ENCODE assay signal across 8 mouse cellular contexts in the genomic region with DNA sequence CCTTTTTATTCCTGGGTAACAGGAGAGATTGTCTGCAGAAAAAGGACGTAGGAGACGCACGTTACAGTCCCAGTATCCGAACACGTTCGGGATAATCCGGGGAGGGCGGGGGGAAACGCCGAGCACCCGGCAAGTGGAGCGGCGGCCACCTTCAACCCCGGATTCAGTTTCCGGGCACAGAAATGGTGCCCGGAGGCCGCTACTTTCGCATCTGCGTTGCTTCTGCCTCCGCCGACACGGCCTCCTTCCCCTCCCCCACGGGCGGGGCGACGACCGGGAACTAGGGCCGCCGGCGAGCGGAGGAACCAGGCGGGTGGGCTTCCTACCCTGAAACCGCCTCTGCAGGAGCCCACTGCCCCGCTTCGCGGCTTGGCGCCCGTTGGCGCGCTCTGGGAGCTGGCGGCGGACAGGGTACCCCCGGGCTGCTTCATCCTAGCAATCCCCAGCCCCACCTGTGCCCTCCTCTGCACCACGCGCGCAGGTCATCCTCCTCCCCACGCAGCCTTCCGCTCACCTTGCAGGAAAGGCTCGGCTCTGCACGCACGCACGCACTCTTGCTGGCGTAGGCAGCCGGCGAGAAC. TPM values are rescaled to one million over a fixed set of nuclear protein-coding genes. Genes with fewer than 3 reads are reported as not detected.
DNase-seq lines count a peak whose midpoint lies in the region; ATAC-seq lines count a peak whose summit lies in the region.

No protein-coding gene starts in this region.

- H3K4me3 ChIP-seq in erythroblast, embryonic 14.5 days (replicated peaks), result peak overlapping the region; percentile 87
- H3K4me3 ChIP-seq in heart, embryonic 16.5 days (ENCODE audit: low read length), result peak overlapping the region; percentile 97
- peak overlapping the region; percentile 100 for H3K4me3 ChIP-seq in lung, embryonic 16.5 days (ENCODE audit: low read length)

- under 1% methylated on average over 53 of the region's 55 CpGs for WGBS in heart, embryonic 16.5 days
- WGBS in lung, embryonic 16.5 days, result 0% methylated on average over 42 of the region's 55 CpGs

- no peaks in the 10 kb centered on the region for H3K27me3 ChIP-seq in erythroblast, embryonic 14.5 days (ENCODE audit: control insufficient read depth)
- H3K27me3 ChIP-seq in heart, embryonic 16.5 days (ENCODE audit: control insufficient read depth, insufficient read depth, low read length), result no peaks in the 10 kb centered on the region
- H3K27me3 ChIP-seq in lung, embryonic 16.5 days (ENCODE audit: control insufficient read depth, insufficient read depth, low read depth, low read length), result no peaks in the 10 kb centered on the region

- peaks cover 59% of the 10 kb centered on the region for H3K4me1 ChIP-seq in erythroblast, embryonic 14.5 days (ENCODE audit: control insufficient read depth)
- H3K4me1 ChIP-seq in heart, embryonic 16.5 days (ENCODE audit: control insufficient read depth, insufficient read depth, low read length), result peaks cover 29% of the 10 kb centered on the region
- H3K4me1 ChIP-seq in lung, embryonic 16.5 days (replicated peaks; ENCODE audit: control insufficient read depth, insufficient read depth, low read length), result peaks cover 17% of the 10 kb centered on the region

- peak; percentile 58 for DNase-seq in adrenal gland, adult 8-10 months
- DNase-seq in kidney, postnatal 36 days, result peak; percentile 59 to 86
- DNase-seq in retina, embryonic 14.5 days (ENCODE audit: low spot score), result peak; percentile 60
- peak; percentile 34 to 66 for DNase-seq in urinary bladder, adult 18-20 months (ENCODE audit: low spot score in 2 of 2)

- H3K36me3 ChIP-seq in erythroblast, embryonic 14.5 days (ENCODE audit: control insufficient read depth), result no peaks in the 10 kb centered on the region; the same call in 1 of the 2 replicates
- H3K36me3 ChIP-seq in heart, embryonic 16.5 days (ENCODE audit: control insufficient read depth, insufficient read depth), result no peaks in the 10 kb centered on the region
- no peaks in the 10 kb centered on the region for H3K36me3 ChIP-seq in lung, embryonic 16.5 days (ENCODE audit: control insufficient read depth, insufficient read depth, low read length)

- peak; percentile 37 for ATAC-seq in CD4-positive, CD25-positive, alpha-beta regulatory T cell, adult 4 months
- ATAC-seq in heart, embryonic 16.5 days (replicated peaks; ENCODE audit: extremely low read depth, insufficient read depth, low FRiP score), result no peak; the same call in 1 of the 2 replicates
- peak; percentile 69 for ATAC-seq in lung, embryonic 16.5 days (ENCODE audit: low read depth)

- peak overlapping the region; percentile 98 for H3K27ac ChIP-seq in heart, embryonic 16.5 days (ENCODE audit: low read length)
- H3K27ac ChIP-seq in lung, embryonic 16.5 days (ENCODE audit: low read length), result peak overlapping the region; percentile 99

- no peaks in the 10 kb centered on the region for H3K9me3 ChIP-seq in erythroblast, embryonic 14.5 days (ENCODE audit: control insufficient read depth, low read length)
- no peaks in the 10 kb centered on the region for H3K9me3 ChIP-seq in heart, embryonic 16.5 days (replicated peaks; ENCODE audit: control insufficient read depth, low read length)
- no peaks in the 10 kb centered on the region; the same call in 1 of the 2 replicates for H3K9me3 ChIP-seq in lung, embryonic 16.5 days (ENCODE audit: control insufficient read depth, low read length)

- peak overlapping the region; percentile 99 for H3K9ac ChIP-seq in heart, embryonic 16.5 days (ENCODE audit: low read length)
- peak overlapping the region; percentile 96 for H3K9ac ChIP-seq in lung, embryonic 16.5 days (ENCODE audit: low read length)

- peak overlapping the region; percentile 81 for H3K4me2 ChIP-seq in heart, embryonic 16.5 days (ENCODE audit: low read depth, low read length)
- H3K4me2 ChIP-seq in lung, embryonic 16.5 days (ENCODE audit: low read depth, low read length), result peak overlapping the region; percentile 81

RNA-seq across cellular contexts. Expression of a gene that starts 0.6 kb away (rescaled TPM):
- 100 to 1,000 TPM; 210 to 252 TPM for polyA plus RNA-seq in CD4-positive, CD25-positive, alpha-beta regulatory T cell, adult 4 months (2017; shearing (Covaris generic))
- 100 to 1,000 TPM; 152 to 167 (median 162) TPM for total RNA-seq in adrenal gland, adult 8-10 months (2022)
- 1.2 and 1.3 TPM in 2 replicates for polyA plus RNA-seq in erythroblast, embryonic 14.5 days (2012)
- 122 and 125 TPM in 2 replicates for polyA plus RNA-seq in heart, embryonic 16.5 days (2015; fragmentation: Nextera tagmentation; extraction: Ambion mirVana)
- 124 and 144 TPM in 2 replicates for polyA plus RNA-seq in lung, embryonic 16.5 days (2015; fragmentation: Nextera tagmentation; extraction: Ambion mirVana)

RNA-seq across cellular contexts. Expression of a gene that starts 39.2 kb away (rescaled TPM):
- polyA plus RNA-seq in CD4-positive, CD25-positive, alpha-beta regulatory T cell, adult 4 months (2017; shearing (Covaris generic)), result 1 to 10 TPM; 1.4 to 2.1 TPM
- total RNA-seq in adrenal gland, adult 8-10 months (2022), result 10 to 100 TPM in 1 of 4 experiments, 1 to 10 TPM in 3; 7.3 to 11.3 (median 8.0) TPM
- 0.02 TPM in 1 of 2 replicates, not detected in the other for polyA plus RNA-seq in erythroblast, embryonic 14.5 days (2012)
- 1.2 and 1.4 TPM in 2 replicates for polyA plus RNA-seq in heart, embryonic 16.5 days (2015; fragmentation: Nextera tagmentation; extraction: Ambion mirVana)
- polyA plus RNA-seq in lung, embryonic 16.5 days (2015; fragmentation: Nextera tagmentation; extraction: Ambion mirVana), result 4.0 and 4.5 TPM in 2 replicates

RNA-seq across cellular contexts. Expression of a gene that starts 54.8 kb away (rescaled TPM):
- 10 to 100 TPM; 35.5 to 36.5 TPM for polyA plus RNA-seq in CD4-positive, CD25-positive, alpha-beta regulatory T cell, adult 4 months (2017; shearing (Covaris generic))
- total RNA-seq in adrenal gland, adult 8-10 months (2022), result 100 to 1,000 TPM in 1 of 4 experiments, 10 to 100 TPM in 3; 84.5 to 114 (median 92.1) TPM
- 0.53 and 0.71 TPM in 2 replicates for polyA plus RNA-seq in erythroblast, embryonic 14.5 days (2012)
- 28.4 and 31.0 TPM in 2 replicates for polyA plus RNA-seq in heart, embryonic 16.5 days (2015; fragmentation: Nextera tagmentation; extraction: Ambion mirVana)
- polyA plus RNA-seq in lung, embryonic 16.5 days (2015; fragmentation: Nextera tagmentation; extraction: Ambion mirVana), result 37.7 and 38.3 TPM in 2 replicates

Comparison
In these comparisons a context has a peak if more than half of its experiments do, and no peak if none do; other contexts are left out.
1. RNA of a gene that starts 0.6 kb away (polyA plus RNA-seq): 210 to 252 TPM in CD4-positive, CD25-positive, alpha-beta regulatory T cell, adult 4 months, 124 to 144 TPM in lung, embryonic 16.5 days and 122 to 125 TPM in heart, embryonic 16.5 days; 1.2 to 1.3 TPM in erythroblast, embryonic 14.5 days; every median in the first group is over 10 times any median in the second.
2. RNA of a gene that starts 54.8 kb away (polyA plus RNA-seq): 37.7 to 38.3 TPM in lung, embryonic 16.5 days, 35.5 to 36.5 TPM in CD4-positive, CD25-positive, alpha-beta regulatory T cell, adult 4 months and 28.4 to 31.0 TPM in heart, embryonic 16.5 days; 0.53 to 0.71 TPM in erythroblast, embryonic 14.5 days; every median in the first group is over 10 times any median in the second.
3. Peak in every context shown above with its lines, with median percentiles within 50 percentile points of each other: DNase-seq and H3K4me3 ChIP-seq.